Mouse (Mus musculus): ENCODE results near the gene B3galt5.
A peak's percentile ranks its signal among the peaks of the same experiment; 100 is the strongest.
"Not testable (repeated sequence)": the region's sequence is repeated elsewhere in the genome, so short reads cannot be mapped to it uniquely, and the experiment has no call there.

Gene B3galt5

DNA sequence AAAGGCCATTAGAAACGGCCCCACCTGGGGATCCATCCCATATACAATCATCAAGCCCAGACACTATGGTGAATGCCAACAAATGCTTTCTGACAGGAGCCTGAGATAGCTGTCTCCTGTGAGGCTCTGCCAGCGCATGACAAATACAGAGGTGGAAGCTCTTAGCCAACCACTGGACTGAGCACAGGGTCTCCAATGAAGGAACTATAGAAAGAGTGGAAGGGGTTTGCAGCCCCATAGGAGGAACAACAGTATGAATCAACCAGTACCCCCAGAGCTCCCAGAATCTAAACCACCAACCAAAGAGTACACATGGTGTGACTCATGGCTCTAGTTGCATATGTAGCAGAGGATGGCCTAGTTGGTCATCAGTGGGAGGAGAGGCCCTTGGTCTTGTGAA lies 36.1 kb downstream of the B3galt5 start:
- no peak for DNase-seq

DNA sequence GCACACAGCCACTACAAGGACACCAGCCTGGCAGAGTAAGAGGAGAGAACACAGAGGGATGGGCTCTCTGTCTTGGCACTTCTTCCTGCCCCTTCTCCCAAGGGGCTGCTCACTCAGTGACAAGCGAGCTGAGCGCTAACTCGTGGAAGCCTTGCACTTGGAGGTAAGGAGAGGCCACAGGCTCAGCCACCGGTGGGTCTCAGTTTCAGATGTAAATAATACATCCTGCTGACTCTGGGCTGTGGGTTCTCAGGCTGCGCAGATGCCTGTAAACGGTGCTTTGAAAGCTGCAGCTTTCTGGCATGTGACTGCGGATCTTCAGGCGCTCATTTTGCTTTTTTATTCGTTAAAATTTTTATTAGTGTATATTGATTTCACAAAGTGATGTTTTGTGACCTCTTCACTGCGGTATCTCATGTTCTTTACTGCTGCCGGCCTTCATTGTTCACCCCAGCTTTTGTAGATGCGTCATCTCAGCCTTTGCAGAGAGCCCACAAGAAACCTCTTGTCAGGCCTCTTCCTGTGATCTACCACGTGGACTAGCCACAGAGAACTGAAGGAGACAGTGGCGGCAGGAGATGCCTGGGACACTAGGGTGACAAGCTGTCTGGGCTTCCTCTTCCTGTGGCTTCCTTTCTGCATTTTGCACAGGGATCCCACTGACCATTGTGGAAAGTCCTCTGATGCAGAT lies 37.5 kb downstream of the B3galt5 start:
- no peak for DNase-seq

DNA sequence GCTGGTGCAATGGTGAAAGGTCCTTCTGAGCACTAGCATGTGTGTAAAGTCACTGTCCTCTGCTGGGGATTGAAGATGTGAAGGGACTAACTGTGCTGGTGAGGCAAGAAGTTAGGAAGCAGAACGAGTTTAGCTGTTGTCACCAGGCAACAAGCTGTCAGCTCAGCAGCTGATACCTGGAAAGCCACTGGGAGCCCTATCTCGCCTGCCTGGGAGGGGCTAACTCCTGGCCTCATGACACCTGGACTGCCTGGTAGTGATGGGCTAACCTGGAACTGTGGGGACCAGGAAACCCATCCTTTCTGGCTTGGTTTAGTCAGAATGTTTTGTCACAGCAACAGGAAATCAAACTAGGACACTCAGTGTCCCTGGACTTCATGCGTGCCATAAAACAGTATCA lies 41.0 kb downstream of the B3galt5 start:
- no peak for DNase-seq

DNA sequence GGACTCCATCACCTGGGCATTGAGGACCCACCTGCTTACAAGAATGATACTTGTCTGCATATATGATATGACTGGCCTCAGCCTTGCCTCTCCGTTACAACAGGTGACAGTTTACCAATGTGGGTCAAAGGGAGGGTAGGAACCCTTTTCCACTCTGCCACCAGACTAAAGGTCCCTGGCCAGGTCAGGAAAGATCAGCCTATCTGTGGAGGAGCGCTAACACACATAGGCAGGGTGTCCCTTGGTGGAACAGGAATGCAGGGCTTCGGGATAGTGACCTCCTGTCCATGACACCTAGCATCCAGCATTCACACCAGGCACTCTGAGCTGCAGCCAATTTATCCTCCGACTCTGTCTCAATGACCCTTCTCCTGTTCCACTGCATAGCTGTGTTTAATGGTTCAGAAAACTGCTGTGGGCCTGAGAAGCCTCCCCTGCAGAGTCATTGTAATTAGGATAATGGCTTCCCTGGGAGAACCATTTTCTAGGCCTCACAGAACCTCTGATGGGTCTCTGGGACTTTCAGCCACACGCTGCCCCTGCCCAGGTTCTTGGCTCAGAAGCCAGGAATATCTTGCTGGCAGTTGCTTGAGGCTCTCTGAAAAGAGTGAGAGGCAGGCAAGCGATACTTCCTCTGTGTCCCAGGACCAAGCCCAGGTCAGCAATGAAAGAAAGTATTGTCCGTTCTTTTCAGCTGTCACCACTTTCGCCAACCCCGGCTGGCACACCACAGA lies 43.1 kb downstream of the B3galt5 start:
- no peak for DNase-seq

DNA sequence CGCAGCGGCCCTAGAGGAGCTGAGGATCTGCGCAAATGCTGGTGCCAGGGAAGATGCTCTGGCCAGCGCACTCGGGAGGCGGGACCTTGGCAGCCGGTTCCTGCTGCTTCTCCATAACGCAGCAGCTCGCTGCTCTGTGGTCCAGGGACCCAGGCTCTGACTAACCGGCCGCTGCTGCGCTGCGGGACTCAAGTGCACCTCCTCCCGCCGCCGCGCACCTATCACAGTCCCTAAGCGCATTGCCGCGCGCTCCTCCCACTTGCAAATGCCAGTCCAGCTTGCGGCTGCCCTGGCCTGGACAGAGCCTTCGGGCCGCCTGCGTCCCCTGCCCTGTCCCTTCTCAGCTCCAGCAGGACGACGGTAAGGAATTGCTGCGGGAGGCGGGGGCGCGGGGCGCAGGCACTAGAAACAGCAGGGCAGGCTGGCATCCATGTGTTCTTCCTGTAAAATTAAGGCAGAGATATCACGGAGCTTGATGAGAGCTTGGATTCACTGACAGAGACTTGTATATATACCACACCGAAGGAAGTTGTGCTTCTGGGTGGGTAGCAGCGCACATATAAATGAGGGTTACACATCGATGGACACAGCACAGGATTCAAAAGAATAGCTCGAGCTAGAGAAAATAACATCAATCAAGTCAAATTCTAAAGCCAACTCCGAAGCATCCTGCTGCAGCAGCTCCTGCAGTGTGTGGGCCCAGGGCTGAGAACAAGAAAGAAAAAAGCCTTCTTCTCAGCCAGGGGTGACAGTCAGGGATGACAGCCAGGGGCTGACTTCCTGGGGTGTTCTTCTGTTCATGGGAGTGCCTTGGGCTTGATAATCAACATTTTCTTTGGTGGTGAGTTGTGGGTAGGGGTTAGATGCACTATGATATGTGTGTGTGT lies 45.4 kb downstream of the B3galt5 start:
- peak; percentile 84 for DNase-seq

DNA sequence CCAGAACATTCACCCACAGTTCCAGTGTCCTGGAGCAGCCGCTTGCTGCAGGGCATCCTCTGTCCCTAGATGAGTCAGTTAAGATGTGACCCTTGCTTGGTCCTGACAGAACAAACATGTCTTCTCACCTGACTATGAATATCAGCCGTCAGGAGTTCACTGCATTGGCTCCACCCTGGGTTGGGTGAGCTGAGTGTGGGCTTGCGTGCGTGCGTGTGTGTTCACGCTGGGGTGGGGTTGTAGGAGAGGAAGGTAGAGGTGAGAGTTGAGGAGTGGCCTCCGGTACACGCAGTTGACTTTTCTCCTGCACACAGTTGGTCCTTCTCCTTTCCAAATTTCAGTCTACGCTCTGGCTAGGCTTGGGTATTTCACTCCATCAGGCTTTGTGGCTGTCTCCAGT lies 47.0 kb downstream of the B3galt5 start:
- no peak for DNase-seq

DNA sequence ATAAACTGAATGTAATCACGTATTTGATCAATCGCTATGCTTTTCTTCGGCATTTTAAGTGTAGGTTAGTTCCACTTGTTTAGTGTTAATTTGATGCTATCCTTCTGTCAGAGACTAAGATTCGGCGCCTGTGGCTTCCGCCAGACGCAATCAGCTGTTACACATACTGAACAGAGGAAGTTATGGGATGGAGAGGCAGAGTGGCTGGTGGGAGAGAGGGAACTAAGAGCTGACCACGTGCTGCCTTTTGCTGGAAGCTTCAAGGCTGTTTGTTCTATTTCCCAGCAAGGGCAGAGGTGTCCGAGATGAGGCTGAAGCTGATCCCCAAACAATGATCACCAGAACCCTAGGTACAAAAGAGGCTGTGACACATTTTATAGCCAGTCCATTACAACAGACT lies 56.3 kb downstream of the B3galt5 start:
- no peak for DNase-seq

DNA sequence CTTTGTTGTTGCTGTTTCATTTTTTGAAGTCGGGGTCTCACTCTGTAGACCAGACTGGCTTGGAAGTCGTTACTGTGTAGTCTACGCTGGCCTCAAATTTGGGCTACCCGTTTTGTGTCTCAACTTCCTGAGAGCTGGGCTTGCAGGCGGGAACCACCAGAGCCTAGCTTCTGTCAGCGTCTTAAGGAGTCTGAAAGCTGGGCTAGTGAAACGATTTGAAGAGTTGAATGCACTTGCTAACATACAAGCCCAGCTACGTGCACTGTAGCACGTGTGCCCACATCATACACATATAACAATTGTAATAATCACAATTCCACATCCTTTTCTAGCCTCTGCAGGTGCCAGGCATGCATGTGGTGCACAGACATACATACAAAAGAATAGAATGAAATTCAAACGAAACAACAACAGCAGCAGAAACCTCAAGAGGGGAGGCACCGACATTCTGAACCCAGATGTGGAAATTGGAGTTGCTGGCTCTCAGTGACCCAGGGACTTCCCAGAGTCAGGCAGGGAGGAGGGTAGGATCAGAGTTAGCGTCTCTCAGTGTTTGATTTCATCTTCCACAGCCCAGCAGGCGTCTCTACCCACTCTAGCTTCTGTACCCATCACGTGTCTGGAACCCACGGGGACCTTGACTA lies 57.1 kb downstream of the B3galt5 start:
- DNase-seq: no peak

DNA sequence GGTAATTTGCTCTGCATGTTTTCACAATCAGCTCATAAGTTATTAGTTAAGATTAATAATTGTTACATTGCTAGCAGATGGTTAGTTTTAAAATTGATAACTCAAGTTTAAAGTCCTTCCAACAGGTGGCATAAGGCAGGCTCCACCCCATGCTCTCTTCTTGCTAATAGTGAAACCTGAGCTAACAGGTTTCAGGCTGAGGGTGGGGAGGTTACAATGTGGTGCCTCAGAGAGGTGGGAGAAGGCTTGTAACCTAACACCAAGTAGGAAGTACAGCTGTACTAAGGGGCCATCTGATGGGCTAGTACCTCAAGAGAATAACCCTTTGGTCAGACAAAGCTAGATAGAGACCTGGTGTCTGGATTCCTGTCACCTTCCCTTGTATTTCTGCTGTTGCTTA lies 62.5 kb downstream of the B3galt5 start:
- no peak for DNase-seq

DNA sequence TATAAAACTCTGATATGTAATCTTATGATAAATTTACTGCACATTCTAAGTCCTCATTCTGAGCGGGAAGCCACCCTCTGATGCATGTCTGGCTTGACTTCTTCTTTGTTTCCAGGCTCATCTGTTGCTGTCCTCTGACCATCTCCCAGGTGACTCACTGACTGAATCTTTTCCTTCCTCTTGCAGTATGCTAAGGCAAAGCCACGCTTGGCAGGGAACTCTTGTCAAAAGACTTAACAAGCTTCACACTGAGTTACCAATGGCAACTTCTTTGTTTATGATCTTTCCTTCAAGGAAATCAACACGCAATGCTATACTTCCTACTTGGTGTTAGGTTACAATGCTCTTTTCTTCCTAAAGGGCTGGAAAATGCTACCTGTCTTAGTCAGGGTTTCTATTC lies 63.0 kb downstream of the B3galt5 start:
- no peak for DNase-seq

DNA sequence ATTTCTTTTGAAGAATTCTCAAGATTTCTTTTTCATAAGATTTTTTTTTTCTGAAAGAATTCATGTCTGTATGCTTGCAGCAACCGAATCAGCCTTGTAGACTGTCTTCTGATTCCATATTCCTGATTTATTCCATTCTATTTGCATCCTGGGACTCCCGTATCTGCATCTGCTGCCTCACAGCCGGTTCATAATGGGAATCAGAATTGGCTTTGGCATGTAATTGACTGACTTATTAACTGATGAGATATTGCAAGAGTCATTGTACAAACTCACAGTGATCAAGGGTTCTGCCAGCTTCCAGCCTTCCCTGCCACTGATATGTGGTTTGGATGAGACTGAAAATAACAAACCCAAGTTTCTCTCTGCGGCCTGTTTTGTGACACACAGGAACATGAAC lies 67.8 kb downstream of the B3galt5 start:
- DNase-seq: no peak

DNA sequence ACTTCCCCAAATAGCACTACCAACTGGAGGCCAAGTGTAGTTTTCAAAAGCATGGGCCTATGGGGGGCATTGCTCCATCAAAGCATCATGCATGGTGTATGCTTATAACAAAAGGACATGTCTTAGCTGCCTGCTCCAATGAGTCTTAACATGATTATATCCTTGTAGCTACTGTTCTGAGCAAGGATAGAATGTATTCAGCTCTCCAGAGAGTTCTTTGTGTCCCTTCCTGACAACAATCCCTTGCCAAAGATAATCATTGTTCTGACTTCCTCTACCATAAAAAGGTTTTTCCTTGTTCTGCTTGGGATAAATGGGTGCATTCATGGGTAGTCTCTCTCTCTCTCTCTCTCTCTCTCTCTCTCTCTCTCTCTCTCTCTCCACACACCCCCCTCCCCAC lies 68.8 kb downstream of the B3galt5 start:
- no peak for DNase-seq

DNA sequence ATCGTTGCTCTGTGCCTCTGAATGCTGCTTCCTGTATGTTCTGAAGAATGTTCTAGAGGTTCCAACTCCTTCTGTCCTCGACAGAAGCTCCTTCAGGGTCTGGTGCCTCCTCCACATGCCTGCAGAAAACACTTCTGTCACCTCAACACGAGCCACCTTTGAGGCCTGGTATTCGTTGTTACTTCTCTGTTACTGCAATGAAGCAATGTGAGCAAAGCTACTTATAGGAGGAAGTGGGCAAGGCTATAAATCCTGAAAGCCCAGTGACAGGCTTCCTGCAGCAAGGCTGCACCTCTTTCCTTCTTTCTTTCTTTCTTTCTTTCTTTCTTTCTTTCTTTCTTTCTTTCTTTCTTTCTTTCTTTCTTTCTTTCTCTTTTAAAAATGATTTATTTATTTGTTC lies 71.3 kb downstream of the B3galt5 start:
- no peak for DNase-seq

DNA sequence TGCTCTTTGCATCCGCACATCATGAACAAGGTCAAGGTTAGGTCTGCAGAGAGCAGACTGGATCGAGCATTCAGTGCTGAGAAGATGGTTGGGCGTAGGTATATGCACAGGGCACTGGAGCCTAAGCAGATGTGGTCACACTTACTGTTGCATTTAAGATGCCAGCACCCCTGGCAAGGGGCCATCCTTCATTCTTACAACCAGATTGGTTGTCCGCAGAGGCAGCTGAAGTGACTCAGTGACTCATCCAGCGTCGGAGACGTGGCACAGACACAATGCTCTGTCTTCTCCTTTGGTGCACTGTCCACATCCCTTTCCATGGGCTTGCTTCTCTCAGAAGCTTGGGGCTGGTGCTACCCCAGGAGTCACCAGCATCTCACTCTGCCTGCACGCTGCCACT lies 82.2 kb downstream of the B3galt5 start:
- no peak for DNase-seq

DNA sequence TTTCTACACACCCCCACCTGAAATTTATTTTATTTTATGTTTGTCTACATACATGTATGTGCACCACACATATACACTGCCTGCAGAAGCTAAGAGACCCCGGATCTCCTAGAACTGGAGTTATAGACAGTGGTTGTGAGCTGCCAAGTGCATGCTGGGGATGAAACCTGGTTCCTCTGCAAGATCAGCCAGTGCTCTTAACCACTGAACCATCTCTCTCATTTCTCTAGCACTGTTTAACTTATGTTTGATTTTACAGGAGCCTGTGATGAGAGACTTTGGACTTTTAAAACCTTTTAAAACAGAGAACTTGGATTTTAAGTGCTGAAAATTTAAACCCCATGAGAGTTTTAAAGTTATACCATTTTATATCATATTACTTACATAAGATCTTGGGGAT lies 87.1 kb downstream of the B3galt5 start:
- DNase-seq: no peak

DNA sequence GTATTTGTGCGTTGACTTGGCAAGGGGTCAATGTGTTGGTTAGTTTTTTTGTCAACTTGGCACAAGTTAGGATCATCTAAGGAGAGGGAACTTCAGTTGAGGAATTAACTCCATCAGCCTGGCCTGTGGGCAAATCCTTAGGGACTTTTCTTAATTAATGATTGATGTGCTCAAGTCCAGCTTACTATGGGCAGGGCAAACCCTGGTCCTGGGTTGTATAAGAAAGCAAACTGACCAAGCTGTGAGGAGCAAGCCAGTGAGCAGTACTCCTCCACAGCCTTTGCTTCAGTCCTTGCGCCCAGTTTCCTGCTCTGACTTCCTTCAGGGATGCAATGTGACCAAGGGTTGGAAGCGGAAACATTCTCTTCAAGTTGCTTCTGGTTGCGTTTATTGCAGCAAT lies 87.6 kb downstream of the B3galt5 start:
- DNase-seq: no peak

DNA sequence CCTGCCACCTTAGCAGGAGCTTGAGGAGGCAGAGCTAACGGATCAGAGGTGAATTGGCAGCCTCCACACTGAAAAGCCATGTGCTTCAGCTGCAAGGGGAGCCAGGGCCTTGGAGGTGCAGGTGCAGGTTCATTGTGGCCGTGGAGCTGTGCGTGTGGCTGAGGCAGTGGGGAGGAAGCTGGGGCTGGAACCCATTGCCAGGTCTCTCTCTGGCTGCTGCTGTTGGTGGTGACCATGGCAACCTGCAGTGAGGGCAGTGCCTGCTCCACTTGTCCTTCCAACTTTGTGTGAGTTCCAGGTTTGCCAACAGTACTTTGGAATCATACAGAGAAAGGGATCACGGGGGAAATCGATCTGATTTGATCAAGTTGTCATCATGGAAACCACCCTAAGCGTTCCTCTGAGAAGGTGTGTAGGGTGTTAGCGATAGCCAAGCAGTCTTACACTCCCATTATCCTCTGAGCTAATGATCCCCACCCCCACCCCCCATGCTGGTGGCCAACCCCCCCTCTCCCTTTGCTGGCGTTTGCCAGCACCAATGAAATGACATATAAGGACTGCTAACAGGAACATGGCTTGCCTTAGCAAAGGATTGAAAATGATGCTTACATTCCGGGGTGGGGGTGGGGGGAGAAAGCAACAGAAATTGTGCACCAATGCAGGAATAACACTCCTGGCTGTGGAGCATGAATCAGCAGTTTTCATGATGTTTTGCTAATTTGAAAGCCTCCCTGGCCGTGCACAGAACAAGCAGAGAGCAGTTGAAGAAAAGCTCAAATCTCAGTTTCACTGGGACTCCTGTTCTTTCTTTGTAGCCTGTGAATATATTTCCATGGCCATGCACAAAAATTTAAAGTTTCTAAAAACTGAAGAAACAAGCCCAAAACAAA lies 90.8 kb downstream of the B3galt5 start:
- DNase-seq: no peak

DNA sequence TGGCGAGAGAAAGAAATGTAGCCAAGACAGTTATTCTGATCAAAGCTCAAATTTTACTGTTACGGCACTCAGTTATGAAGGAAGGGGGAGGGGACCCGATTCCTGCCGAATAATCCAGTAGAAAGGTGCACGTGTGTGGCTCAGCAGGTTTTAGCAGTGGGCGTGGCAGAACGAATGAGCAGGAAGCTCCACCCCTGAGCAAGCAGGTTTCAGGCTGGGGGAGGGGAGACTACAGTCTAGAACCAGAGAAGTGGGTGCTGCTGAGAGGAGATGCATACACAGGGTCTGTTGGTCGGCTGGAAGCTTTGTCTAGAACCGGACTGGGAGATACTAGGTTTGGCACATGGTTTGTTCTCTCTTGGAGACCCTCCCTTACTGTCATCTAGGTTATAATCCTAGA lies 91.7 kb downstream of the B3galt5 start:
- DNase-seq: not testable (repeated sequence)

DNA sequence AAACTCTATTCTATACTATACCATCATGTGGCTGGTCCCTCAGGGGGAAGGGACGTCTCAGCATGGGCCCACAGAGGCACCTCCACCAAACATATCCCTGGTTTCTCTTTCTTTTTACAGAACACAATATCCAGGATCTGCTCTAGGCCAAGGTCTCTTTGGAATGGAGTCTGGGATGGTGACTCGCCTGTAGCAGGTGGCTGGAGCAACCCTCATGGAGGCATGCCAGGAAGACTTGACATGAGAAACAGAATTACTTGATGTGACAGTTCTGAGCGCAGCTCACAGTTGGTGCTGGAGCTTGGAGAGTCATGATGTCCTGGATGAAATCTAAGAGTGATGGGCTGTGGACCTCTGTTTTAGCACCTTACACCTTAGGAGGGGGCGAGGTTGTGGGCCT lies 104.0 kb downstream of the B3galt5 start:
- no peak for DNase-seq

DNA sequence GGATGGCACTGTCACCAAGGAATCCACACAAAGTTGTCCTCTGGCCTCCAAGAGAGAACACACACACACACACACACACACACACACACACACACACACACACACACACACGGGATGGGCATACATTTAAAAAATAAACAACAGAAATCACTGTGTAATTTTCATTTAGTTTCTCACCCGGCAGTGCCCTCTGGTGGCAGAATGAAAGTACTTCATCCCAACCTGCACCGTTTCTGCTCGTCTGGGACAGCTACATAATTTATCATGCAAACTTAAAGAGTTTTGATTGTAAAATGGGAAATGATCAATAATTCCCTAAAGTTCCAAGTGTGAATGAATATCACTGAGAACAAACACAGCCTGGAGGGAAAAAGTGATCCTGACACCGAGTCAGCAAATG lies 105.7 kb downstream of the B3galt5 start:
- DNase-seq: peak; percentile 58

DNA sequence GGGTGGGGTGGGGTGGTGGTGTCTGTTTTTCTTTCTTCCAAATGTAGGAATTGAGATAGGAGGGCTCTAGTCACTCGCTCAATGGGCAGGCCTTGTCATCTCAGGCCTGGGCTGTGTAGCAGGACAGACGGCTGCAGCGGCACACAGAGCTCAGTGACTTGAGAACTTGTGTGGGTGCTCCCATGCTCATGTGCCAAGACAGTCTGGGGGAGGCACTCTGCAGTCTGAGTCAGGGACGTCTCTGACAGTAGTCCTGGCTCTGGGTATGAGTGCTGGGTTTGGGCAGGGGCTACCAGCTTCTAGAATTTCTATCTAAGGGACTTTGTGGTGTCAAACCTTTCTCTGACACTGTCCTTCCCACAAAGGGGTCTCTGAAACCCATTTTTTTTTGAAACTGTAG lies 106.3 kb downstream of the B3galt5 start:
- DNase-seq: no peak

DNA sequence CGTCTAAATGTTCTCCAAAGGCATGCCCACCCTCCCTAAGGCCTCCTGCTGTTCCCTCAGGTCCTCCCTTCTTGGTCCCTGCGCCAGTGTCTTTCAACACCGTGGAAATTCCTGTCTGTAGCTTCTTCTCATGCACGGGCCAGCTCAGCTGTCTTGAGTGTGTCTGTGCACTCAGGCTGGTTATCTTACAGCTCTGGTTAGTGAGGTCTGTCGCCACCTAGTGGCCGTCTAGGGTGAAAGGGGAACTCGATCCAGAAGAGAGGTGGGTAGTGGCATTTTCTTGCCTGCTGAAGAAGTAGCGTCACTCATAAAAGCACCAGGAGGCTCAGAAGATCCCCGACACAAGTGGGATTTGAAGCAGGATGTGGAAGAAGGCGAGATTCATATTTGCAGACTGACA lies 109.5 kb downstream of the B3galt5 start:
- peak; percentile 88 for DNase-seq
